Comparison of ENCODE assay signal across 25 mouse cellular contexts in genomic region chr19:59356843-59357595, GRCm38 (mm10). TPM values are rescaled to one million over a fixed set of nuclear protein-coding genes. Genes with fewer than 3 reads are reported as not detected.
DNase-seq lines count a peak whose midpoint lies in the region; ATAC-seq and TF ChIP-seq lines count a peak whose summit lies in the region.
"Had no signal": no experiment of that assay in that cellular context is flagged by ENCODE, and none has a peak within 500 bp of the region (broad histone marks: within the 10 kb centered on the region; RNA-seq: fewer than 3 reads in every experiment).

No protein-coding gene starts in this region.

- TF ChIP-seq CTCF in forebrain, postnatal 0 days (IDR thresholded peaks at IDR 0.05; ENCODE audit: low read depth): no peak

- no peaks in the 10 kb centered on the region for H3K36me3 ChIP-seq in forebrain, embryonic 10.5 days (replicated peaks)
- no peaks in the 10 kb centered on the region for H3K36me3 ChIP-seq in forebrain, postnatal 0 days (ENCODE audit: insufficient read depth)
- H3K36me3 ChIP-seq in liver, embryonic 13.5 days: no peaks in the 10 kb centered on the region
- H3K36me3 ChIP-seq: embryonic facial prominence, embryonic 10.5 days; hindbrain, embryonic 10.5 days; kidney, embryonic 15.5 days; limb, embryonic 12.5 days had no signal

- DNase-seq in forebrain, embryonic 10.5 days (ENCODE audit: extremely low spot score, low spot score): peak; percentile 12
- no peak for DNase-seq in forebrain, postnatal 0 days
- peak; percentile 1 for DNase-seq in thymus, postnatal 4 days
- DNase-seq in thymus, postnatal 0 days (ENCODE audit: low spot score): no peak
- DNase-seq in liver, embryonic 13.5 days: peak; percentile 48
- DNase-seq in adrenal gland, adult (ENCODE audit: inconsistent age in 2 of 2, low spot score in 1 of 2): no peak
- no peak for DNase-seq in adipocyte (ENCODE audit: low spot score)
- DNase-seq: adrenal gland, postnatal 25 days; cerebellum, adult 9-11 months; gastrocnemius, adult 2 months; lung, adult 2 months; lung, postnatal 14 days; midbrain, embryonic 14.5 days; right cerebral cortex, postnatal 14 days; spleen, adult 18-20 months; thymus, postnatal 14 days had no signal

- 82% methylated on average over 14 of the region's 14 CpGs for WGBS in forebrain, embryonic 10.5 days
- 84% methylated on average over 14 of the region's 14 CpGs for WGBS in forebrain, postnatal 0 days
- 36% methylated on average over 14 of the region's 14 CpGs for WGBS in liver, embryonic 13.5 days (ENCODE audit: insufficient replicate concordance)

- H3K4me2 ChIP-seq in forebrain, postnatal 0 days (ENCODE audit: low read depth): no peak overlapping the region
- peak overlapping the region; percentile 40 for H3K4me2 ChIP-seq in liver, embryonic 13.5 days
- H3K4me2 ChIP-seq: forebrain, embryonic 13.5 days; kidney, embryonic 15.5 days; limb, embryonic 12.5 days had no signal

- peaks cover 41% of the 10 kb centered on the region for H3K27me3 ChIP-seq in forebrain, embryonic 10.5 days (ENCODE audit: poor library complexity, severe bottlenecking)
- no peaks in the 10 kb centered on the region for H3K27me3 ChIP-seq in forebrain, postnatal 0 days (ENCODE audit: insufficient read depth, low read length)
- peaks cover 3% of the 10 kb centered on the region; the same call in 1 of the 2 replicates for H3K27me3 ChIP-seq in liver, embryonic 13.5 days
- H3K27me3 ChIP-seq: forebrain, embryonic 13.5 days; kidney, embryonic 15.5 days; limb, embryonic 12.5 days had no signal

- no peaks in the 10 kb centered on the region for H3K9me3 ChIP-seq in forebrain, embryonic 10.5 days
- H3K9me3 ChIP-seq in forebrain, postnatal 0 days (ENCODE audit: low read length): no peaks in the 10 kb centered on the region
- no peaks in the 10 kb centered on the region for H3K9me3 ChIP-seq in liver, embryonic 13.5 days (replicated peaks)
- H3K9me3 ChIP-seq: embryonic facial prominence, embryonic 10.5 days; forebrain, embryonic 13.5 days; hindbrain, embryonic 10.5 days; kidney, embryonic 15.5 days; limb, embryonic 12.5 days had no signal

- no peak overlapping the region for H3K27ac ChIP-seq in forebrain, embryonic 10.5 days
- H3K27ac ChIP-seq in forebrain, postnatal 0 days (ENCODE audit: low read depth, low read length): no peak overlapping the region
- H3K27ac ChIP-seq in liver, embryonic 13.5 days: peak overlapping the region; percentile 82
- H3K27ac ChIP-seq: embryonic facial prominence, embryonic 10.5 days; forebrain, embryonic 13.5 days; gastrocnemius, adult 2 months; hindbrain, embryonic 10.5 days; hindbrain, postnatal 0 days; kidney, embryonic 15.5 days; layer of hippocampus, adult 2 months; limb, embryonic 12.5 days had no signal

- ATAC-seq in forebrain, postnatal 0 days: no peak
- ATAC-seq in liver, embryonic 13.5 days (ENCODE audit: low read depth): peak; percentile 24; the same call in 1 of the 2 replicates
- peak; percentile 23; the same call in 1 of the 2 replicates for ATAC-seq in megakaryocyte-erythroid progenitor cell, adult 5-6 weeks (replicated peaks; ENCODE audit: low FRiP score, low TSS enrichment, poor library complexity, severe bottlenecking)
- ATAC-seq: forebrain, embryonic 13.5 days; hindbrain, postnatal 0 days; intestine, embryonic 16.5 days had no signal

- H3K4me3 ChIP-seq in forebrain, embryonic 10.5 days: no peak overlapping the region
- H3K4me3 ChIP-seq in forebrain, postnatal 0 days (ENCODE audit: low read depth, low read length): no peak overlapping the region
- H3K4me3 ChIP-seq in liver, embryonic 13.5 days (replicated peaks): no peak overlapping the region
- H3K4me3 ChIP-seq: embryonic facial prominence, embryonic 10.5 days; forebrain, embryonic 13.5 days; gastrocnemius, adult 2 months; hindbrain, embryonic 10.5 days; kidney, embryonic 15.5 days; layer of hippocampus, adult 2 months; limb, embryonic 12.5 days had no signal

- H3K4me1 ChIP-seq in forebrain, embryonic 10.5 days: peaks cover 16% of the 10 kb centered on the region
- H3K4me1 ChIP-seq in forebrain, postnatal 0 days (ENCODE audit: insufficient read depth): no peaks in the 10 kb centered on the region
- H3K4me1 ChIP-seq in liver, embryonic 13.5 days (replicated peaks): peaks cover 91% of the 10 kb centered on the region
- H3K4me1 ChIP-seq: forebrain, embryonic 13.5 days; kidney, embryonic 15.5 days; limb, embryonic 12.5 days had no signal

- H3K9ac ChIP-seq in forebrain, postnatal 0 days: no peak overlapping the region
- H3K9ac ChIP-seq in liver, embryonic 13.5 days: peak overlapping the region; percentile 52
- H3K9ac ChIP-seq: forebrain, embryonic 13.5 days; kidney, embryonic 15.5 days; limb, embryonic 12.5 days had no signal

RNA-seq across cellular contexts. Expression of gene Pdzd8, which starts 11.4 kb away (rescaled TPM):
- polyA plus RNA-seq in forebrain, embryonic 10.5 days (2016; fragmentation: Nextera tagmentation; extraction: Ambion mirVana): 10.0 and 10.3 TPM in 2 replicates
- 40.5 and 47.6 TPM in 2 replicates for total RNA-seq in forebrain, postnatal 0 days (2014; rRNA removed)
- 6.5 and 8.7 TPM in 2 replicates for polyA plus RNA-seq in forebrain, postnatal 0 days (2015; fragmentation: Nextera tagmentation; extraction: Ambion mirVana)
- 8.9 and 9.3 TPM in 2 replicates for polyA plus RNA-seq in thymus, postnatal 0 days (2015; fragmentation: Nextera tagmentation; extraction: Ambion mirVana)
- polyA plus RNA-seq in liver, embryonic 13.5 days (2015; fragmentation: Nextera tagmentation; extraction: Ambion mirVana): 3.9 and 4.4 TPM in 2 replicates
- 31.9 and 35.1 TPM in 2 replicates for total RNA-seq in megakaryocyte-erythroid progenitor cell, adult 5-6 weeks (2014; fragmentation: Nextera tagmentation)
- total RNA-seq in megakaryocyte-erythroid progenitor cell, adult 5-6 weeks (2017): 35.5 and 41.3 TPM in 2 replicates

RNA-seq across cellular contexts. Expression of gene Rps12-ps3, which starts 34.9 kb away (rescaled TPM):
- 12.4 and 20.8 TPM in 2 replicates for polyA plus RNA-seq in forebrain, embryonic 10.5 days (2016; fragmentation: Nextera tagmentation; extraction: Ambion mirVana)
- total RNA-seq in forebrain, postnatal 0 days (2014; rRNA removed): 79.8 and 91.9 TPM in 2 replicates
- 3.6 and 6.9 TPM in 2 replicates for polyA plus RNA-seq in forebrain, postnatal 0 days (2015; fragmentation: Nextera tagmentation; extraction: Ambion mirVana)
- 14.3 and 15.9 TPM in 2 replicates for polyA plus RNA-seq in thymus, postnatal 0 days (2015; fragmentation: Nextera tagmentation; extraction: Ambion mirVana)
- 14.4 and 21.8 TPM in 2 replicates for polyA plus RNA-seq in liver, embryonic 13.5 days (2015; fragmentation: Nextera tagmentation; extraction: Ambion mirVana)
- total RNA-seq in megakaryocyte-erythroid progenitor cell, adult 5-6 weeks (2014; fragmentation: Nextera tagmentation): 403 and 406 TPM in 2 replicates
- total RNA-seq in megakaryocyte-erythroid progenitor cell, adult 5-6 weeks (2017): 963 and 1,109 TPM in 2 replicates

Comparison
In these comparisons a context has a peak if more than half of its experiments do, and no peak if none do; other contexts are left out.
1. DNase-seq: peak in forebrain, embryonic 10.5 days (single experiment), thymus, postnatal 4 days (single experiment) and liver, embryonic 13.5 days (single experiment); none in forebrain, postnatal 0 days (single experiment), thymus, postnatal 0 days (single experiment), adrenal gland, adult (0 of 2) and adipocyte (single experiment).